25 mouse cellular contexts compared by ENCODE assay signal in the genomic region with DNA sequence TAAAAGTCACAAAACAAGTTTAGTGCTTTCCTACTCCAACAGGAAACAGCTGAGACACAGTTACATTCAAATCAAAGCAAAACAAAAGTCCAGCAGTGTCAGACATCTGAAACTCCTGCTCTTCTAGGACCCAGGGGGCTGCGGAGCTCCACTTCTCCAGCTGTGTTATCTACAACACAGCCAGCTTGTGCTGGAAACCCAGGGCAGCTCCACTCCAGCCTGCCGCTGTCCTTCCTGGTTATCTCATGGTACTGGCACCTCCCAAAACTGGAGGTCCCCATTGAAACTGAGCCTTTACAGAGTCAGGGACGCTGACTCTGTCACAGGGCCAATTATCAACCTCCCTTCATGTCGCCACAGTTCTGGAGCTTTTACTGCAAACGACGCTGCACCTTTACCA. TPM values are rescaled to one million over a fixed set of nuclear protein-coding genes. Genes with fewer than 3 reads are reported as not detected.
DNase-seq lines count a peak whose midpoint lies in the region; ATAC-seq lines count a peak whose summit lies in the region.
"Had no signal": no experiment of that assay in that cellular context is flagged by ENCODE, and none has a peak within 500 bp of the region (broad histone marks: within the 10 kb centered on the region; RNA-seq: fewer than 3 reads in every experiment).

No protein-coding gene starts in this region.

- DNase-seq in gastrocnemius, postnatal 10 days, result peak; percentile 6
- DNase-seq in gastrocnemius, postnatal 36 days, result no peak
- no peak for DNase-seq in heart, postnatal 36 days
- DNase-seq in heart, postnatal 14 days, result peak; percentile 8 to 18
- DNase-seq in heart, embryonic 10.5 days (ENCODE audit: low spot score), result no peak
- DNase-seq in kidney, postnatal 4 days, result peak; percentile 16 to 34
- DNase-seq in kidney, adult 18-20 months, result no peak
- DNase-seq: adrenal gland, postnatal 10 days; cerebellum, adult 11 months; cerebellum, adult 8-10 months; cerebellum, postnatal 36 days; gastrocnemius, postnatal 14 days; kidney, adult 9 months had no signal

- peaks cover 4 to 5% of the 10 kb centered on the region in 2 experiments; a peak in 2 of 4 replicates for H3K4me1 ChIP-seq in heart, embryonic 14.5 days (ENCODE audit: control insufficient read depth in 2 of 2, insufficient read depth in 2 of 2, low read length in 2 of 2)
- H3K4me1 ChIP-seq in heart, embryonic 10.5 days, result peaks cover 4% of the 10 kb centered on the region; the same call in 1 of the 2 replicates
- H3K4me1 ChIP-seq: embryonic facial prominence, embryonic 13.5 days; forebrain, embryonic 12.5 days had no signal

- no peak overlapping the region for H3K9ac ChIP-seq in heart, embryonic 14.5 days (ENCODE audit: low read length)
- H3K9ac ChIP-seq: embryonic facial prominence, embryonic 13.5 days; forebrain, embryonic 12.5 days; hindbrain, embryonic 14.5 days had no signal

- no peaks in the 10 kb centered on the region for H3K36me3 ChIP-seq in heart, embryonic 14.5 days (ENCODE audit: control insufficient read depth, insufficient read depth, low read length)
- H3K36me3 ChIP-seq in heart, embryonic 10.5 days, result no peaks in the 10 kb centered on the region
- H3K36me3 ChIP-seq: embryonic facial prominence, embryonic 13.5 days; forebrain, embryonic 12.5 days; hindbrain, embryonic 10.5 days had no signal

- no peak overlapping the region for H3K4me3 ChIP-seq in heart, embryonic 14.5 days (ENCODE audit: control insufficient read depth in 1 of 2, insufficient read depth in 1 of 2, low read depth in 1 of 2, low read length in 2 of 2)
- no peak overlapping the region for H3K4me3 ChIP-seq in heart, embryonic 10.5 days
- H3K4me3 ChIP-seq: embryonic facial prominence, embryonic 13.5 days; forebrain, embryonic 12.5 days; hindbrain, embryonic 10.5 days had no signal

- intact Hi-C loops in gastrocnemius, postnatal 36 days (cut with DNase I), result no loop called here
- intact Hi-C loops in heart, postnatal 36 days (cut with DNase I), result no loop called here
- intact Hi-C loops in heart, postnatal 14 days (cut with DNase I), result no loop called here

- WGBS in heart, embryonic 14.5 days, result 14% methylated on average over 6 of the region's 6 CpGs
- whole genome bisulfite sequencing in heart, embryonic 10.5 days, result 31% methylated on average over 6 of the region's 6 CpGs

- no peak overlapping the region for H3K27ac ChIP-seq in heart, embryonic 14.5 days (replicated peaks in 1 of 2; ENCODE audit: control insufficient read depth in 1 of 2, insufficient read depth in 1 of 2, low read depth in 2 of 2, low read length in 2 of 2)
- H3K27ac ChIP-seq in heart, embryonic 10.5 days, result no peak overlapping the region
- H3K27ac ChIP-seq: embryonic facial prominence, embryonic 13.5 days; forebrain, embryonic 12.5 days; hindbrain, embryonic 10.5 days; hindbrain, embryonic 14.5 days had no signal

- 0 out of 2 replicates have a peak, but pooled peaks cover 4% of the 10 kb centered on the region for H3K9me3 ChIP-seq in heart, embryonic 14.5 days (ENCODE audit: control insufficient read depth, low read length)
- H3K9me3 ChIP-seq in heart, embryonic 10.5 days, result no peaks in the 10 kb centered on the region
- H3K9me3 ChIP-seq: forebrain, embryonic 12.5 days; hindbrain, embryonic 10.5 days had no signal

- no peaks in the 10 kb centered on the region for H3K27me3 ChIP-seq in heart, embryonic 14.5 days (ENCODE audit: control insufficient read depth, insufficient read depth, low read length)
- no peaks in the 10 kb centered on the region for H3K27me3 ChIP-seq in heart, embryonic 10.5 days (ENCODE audit: insufficient read depth, poor library complexity, severe bottlenecking)
- H3K27me3 ChIP-seq: embryonic facial prominence, embryonic 13.5 days; forebrain, embryonic 12.5 days had no signal

- ATAC-seq in heart, embryonic 14.5 days (ENCODE audit: insufficient number of reproducible peaks, insufficient read depth, low FRiP score, low read depth), result no peak; the same call in 1 of the 2 replicates
- ATAC-seq: forebrain, embryonic 16.5 days; intestine, postnatal 0 days had no signal

- H3K4me2 ChIP-seq in heart, embryonic 14.5 days (ENCODE audit: low read length), result peak overlapping the region; percentile 17; the same call in 1 of the 2 replicates
- H3K4me2 ChIP-seq: embryonic facial prominence, embryonic 13.5 days; forebrain, embryonic 12.5 days; hindbrain, embryonic 14.5 days had no signal

RNA-seq across cellular contexts. Expression of gene Gm11983, which starts 40.3 kb away (rescaled TPM):
- not detected for total RNA-seq in gastrocnemius, postnatal 10 days (2021)
- not detected for total RNA-seq in gastrocnemius, postnatal 36 days (2021)
- not detected in 2 replicates for polyA plus RNA-seq in heart, embryonic 14.5 days (2014; fragmentation: Nextera tagmentation; extraction: Ambion mirVana)
- not detected for total RNA-seq in heart, postnatal 36 days (2021)
- not detected for total RNA-seq in heart, postnatal 14 days (2021)
- polyA plus RNA-seq in heart, embryonic 10.5 days (2016; fragmentation: Nextera tagmentation; extraction: Ambion mirVana), result not detected in 2 replicates
- total RNA-seq: adrenal gland, postnatal 10 days; adrenal gland, postnatal 4 days; gastrocnemius, postnatal 14 days; granulocyte monocyte progenitor cell, adult 5-6 weeks; MEL had no signal
- polyA plus RNA-seq: brain, embryonic 14.5 days; C2C12; embryonic facial prominence, embryonic 13.5 days; forebrain, embryonic 12.5 days; forebrain, embryonic 16.5 days; hindbrain, embryonic 10.5 days; hindbrain, embryonic 14.5 days; intestine, postnatal 0 days had no signal

Comparison
In these comparisons a context has a peak if more than half of its experiments do, and no peak if none do; other contexts are left out.
1. DNase-seq: peak in gastrocnemius, postnatal 10 days (single experiment), heart, postnatal 14 days (2 of 2) and kidney, postnatal 4 days (2 of 2); none in gastrocnemius, postnatal 36 days (0 of 2), heart, postnatal 36 days (0 of 2), heart, embryonic 10.5 days (single experiment) and kidney, adult 18-20 months (single experiment).